Mouse (Mus musculus) brown adipose tissue, adult 24 weeks (tissue): ENCODE results near the gene Mycn. TPM values are rescaled to one million over a fixed set of nuclear protein-coding genes. Genes with fewer than 3 reads are reported as not detected.

Experiments
- H3K27ac ChIP-seq: fragments of 200-500 bp; replicated peaks from 2 replicates; pipeline ENCODE4 v1.5.1; 2012; ENCODE audit warnings: low read depth, mild to moderate bottlenecking, low read length
- H3K4me1 ChIP-seq: fragments of 200-500 bp; 2 replicates; pipeline ENCODE4 v1.6.1; 2012; ENCODE audit warnings: low read length, mixed read lengths; ENCODE audit not compliant: control insufficient read depth, insufficient read depth, insufficient read length
- H3K4me3 ChIP-seq: fragments of 200-500 bp; 2 replicates; pipeline ENCODE4 v1.5.1; 2012; ENCODE audit warnings: low read depth, mild to moderate bottlenecking, low read length, moderate library complexity; ENCODE audit not compliant: insufficient read depth
- polyA plus RNA-seq: library from polyadenylated mRNA; stranded (reverse); fragments of >200 nt; gene quantifications from 2 replicates; pipeline ENCODE4 v1.2.4, GENCODE M21; 2012; ENCODE audit not compliant: missing spikeins, insufficient read depth, insufficient read length

The Mycn gene
- polyA plus RNA-seq: not detected in 2 replicates

DNA sequence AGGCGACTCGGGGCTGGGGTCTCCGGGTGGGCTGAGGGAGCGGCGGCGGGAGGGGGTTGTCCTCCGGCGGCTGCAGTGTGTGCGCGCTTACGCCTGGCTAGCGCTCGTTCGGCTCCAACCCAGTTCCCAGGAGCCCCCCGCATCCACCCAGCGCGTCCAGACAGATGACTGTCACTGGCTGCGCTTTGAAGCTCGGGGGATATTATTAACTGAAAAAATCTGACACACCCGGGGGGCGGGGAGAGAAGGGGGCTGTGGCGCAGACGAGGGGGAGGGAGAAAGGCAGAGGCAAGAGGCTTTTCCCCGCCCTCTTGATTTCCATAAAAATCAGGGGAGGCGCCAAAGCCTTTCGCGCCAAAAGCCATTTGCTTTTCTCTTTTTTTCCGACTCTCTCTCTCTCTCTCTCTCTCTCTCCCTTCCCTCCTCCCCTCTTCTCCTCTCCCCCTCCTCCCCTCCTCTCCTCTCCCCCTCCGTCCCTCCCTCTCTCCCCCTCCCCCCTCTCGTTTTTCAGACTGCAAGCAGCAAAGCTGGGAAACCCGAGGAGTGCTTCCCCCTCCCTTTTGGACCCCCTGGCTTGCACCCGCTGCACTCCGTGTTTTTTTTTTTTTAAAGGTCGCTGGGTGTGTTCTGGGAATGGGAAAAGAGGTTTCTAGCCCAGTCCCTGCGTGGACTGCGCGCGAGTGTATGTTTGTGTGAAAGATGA is at the start of gene Mycn:
Mycn (minus strand) TSS at position 254 of the 703 bp plus-strand sequence.
- peaks cover 9% of the 10 kb centered on the region; the same call in 1 of the 2 replicates for H3K4me1 ChIP-seq
- H3K27ac ChIP-seq: 0 out of 2 replicates have a peak within 1 kb of the TSS, but pooled peaks have one; percentile 0
- H3K4me3 ChIP-seq: peak within 1 kb of the TSS; percentile 65

DNA sequence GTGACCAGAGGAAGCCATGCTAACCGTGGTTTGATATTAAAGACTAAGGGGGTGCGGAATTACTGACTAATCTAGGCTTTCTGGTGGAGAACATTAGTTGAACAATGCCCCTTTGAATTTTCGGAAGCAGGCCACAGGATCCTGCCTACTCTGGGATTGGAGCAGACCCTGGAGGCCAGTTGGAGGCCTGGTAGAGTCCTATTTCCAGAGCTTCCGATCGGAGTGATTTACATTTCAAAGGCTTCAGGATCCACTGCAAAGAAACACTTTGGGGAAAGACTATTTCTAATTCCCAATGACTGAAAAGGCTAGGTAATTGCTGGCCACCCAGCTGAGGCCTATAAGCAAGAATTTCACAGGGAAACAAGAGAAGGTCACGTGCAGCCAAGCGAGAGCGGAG is 45.7 kb upstream of the Mycn start:
- Histone ChIP-seq H3K4me1 (no peaks in the 10 kb centered on the region), H3K4me3 (no peak overlapping the region), H3K27ac (no peak overlapping the region)

DNA sequence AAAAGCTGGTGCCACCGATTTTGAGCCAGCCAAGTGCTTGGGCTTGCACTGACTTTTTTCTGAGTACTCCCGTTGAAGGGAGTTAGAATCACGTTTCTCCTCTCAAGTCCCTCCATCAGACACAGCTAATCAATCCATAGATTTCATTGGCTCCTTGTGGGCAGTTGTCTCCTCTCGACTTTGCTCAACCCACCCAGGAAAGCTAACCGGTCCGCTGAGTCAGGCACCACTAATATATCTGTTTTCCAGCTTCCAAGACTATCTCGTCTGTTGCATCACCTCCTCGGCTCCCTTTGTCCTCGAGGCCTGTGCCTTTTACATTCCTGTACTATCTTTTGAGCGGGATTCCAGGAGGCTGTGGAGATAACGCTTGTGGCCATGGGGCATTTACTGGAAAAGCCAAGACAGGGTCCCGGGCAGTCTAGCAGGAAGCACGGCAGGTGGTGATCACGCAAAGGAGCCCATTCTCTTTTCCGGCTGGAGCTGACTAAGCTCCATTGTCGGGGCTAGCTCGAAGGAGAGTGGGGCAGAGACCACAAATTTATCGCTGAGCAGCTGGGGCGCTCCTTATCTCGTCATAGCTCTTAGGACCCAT is 45.0 kb upstream of the Mycn start:
- H3K4me3 ChIP-seq: no peak overlapping the region
- H3K4me1 ChIP-seq: no peaks in the 10 kb centered on the region
- no peak overlapping the region for H3K27ac ChIP-seq

DNA sequence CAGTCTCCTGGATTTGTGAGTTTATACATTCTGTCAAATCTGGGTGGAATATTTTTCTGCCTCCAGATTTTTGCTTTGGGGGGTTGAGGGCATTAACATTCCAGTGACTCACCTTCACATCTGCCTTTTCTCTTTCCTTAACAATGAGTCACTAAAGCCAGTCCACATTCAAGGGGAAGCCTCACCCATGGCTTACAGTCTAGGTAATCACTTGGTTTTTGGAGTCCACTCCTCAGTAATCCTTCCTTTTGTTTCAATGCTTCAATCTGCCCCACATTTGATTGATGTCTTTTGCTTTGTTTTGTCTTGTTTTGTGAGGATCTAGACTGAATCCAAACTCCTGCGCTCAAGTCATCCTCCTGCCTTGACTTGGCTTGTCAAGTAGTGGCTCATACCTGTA is 41.3 kb upstream of the Mycn start:
- no peak overlapping the region for H3K4me3 ChIP-seq
- no peak overlapping the region for H3K27ac ChIP-seq
- H3K4me1 ChIP-seq: no peaks in the 10 kb centered on the region

DNA sequence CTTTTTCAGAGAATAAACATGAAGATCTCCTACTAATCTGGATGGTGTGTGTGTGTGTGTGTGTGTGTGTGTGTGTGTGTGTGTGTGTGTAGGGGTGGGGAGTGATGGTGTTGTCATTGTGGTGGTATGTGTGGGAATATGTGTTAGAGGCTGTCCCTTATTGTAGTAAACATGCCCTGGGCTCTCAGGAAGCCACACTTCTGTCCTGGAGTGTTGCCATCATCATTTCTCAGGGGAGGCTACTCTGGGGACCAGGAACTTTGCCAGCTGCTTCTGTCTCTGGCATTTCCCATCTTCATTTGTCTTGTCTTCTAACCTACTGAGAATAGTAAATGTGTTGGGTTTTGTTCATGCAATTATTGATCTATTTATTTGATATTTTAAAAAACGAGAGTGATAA is 33.7 kb upstream of the Mycn start:
- no peak overlapping the region for H3K27ac ChIP-seq
- no peaks in the 10 kb centered on the region for H3K4me1 ChIP-seq
- H3K4me3 ChIP-seq: no peak overlapping the region

DNA sequence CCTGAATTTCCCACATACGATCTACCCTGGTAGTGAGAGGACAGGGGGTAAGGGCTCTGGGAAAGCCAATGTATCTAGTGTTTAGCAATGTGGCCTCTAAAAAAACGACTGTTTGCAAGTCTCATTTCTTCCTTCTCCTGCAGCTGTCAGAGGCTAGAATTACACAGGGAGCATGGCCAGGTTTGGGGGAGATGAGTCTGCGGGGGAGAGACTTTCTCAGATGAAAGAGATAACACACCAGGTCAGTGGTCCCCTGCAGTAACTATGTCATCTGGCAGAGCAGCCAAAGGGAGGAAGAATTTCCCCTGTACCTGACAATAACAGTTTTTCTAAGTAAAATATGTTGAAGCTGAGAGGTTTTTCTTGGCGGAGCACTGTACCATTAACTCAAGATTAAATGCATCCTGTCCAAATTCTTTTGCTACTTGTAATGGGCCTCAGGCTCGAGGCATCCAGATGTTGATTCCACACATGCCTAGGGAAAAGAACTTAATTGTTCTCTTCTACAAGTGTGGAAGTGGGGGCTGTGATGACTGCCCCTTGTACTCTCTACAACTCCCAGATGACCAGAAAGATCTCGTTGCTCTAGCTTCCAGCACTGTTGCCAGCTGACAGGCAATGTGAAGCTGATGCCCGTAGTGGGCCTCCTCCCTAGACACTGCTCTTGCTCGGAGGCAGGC is 31.2 kb upstream of the Mycn start:
- Histone ChIP-seq H3K27ac (no peak overlapping the region), H3K4me3 (no peak overlapping the region), H3K4me1 (no peaks in the 10 kb centered on the region)

DNA sequence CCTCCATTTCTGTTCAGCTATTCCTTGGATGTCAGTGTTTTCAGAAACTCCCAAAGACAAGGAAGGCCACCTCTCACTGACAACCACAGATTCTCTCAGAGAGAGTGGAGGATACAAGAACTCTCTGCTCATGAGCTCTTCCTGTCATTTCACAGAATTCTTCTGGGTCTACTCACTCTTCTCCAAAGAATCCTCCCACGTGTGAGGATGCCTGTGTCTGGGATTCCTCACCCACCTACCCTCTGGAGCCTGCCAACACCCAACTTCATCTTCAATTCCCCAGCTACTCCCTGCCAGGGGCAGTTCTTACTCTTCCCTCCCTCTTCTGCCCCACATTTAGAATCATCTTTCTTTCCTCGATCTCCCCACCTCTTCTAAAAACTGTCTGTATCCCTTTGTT is 26.2 kb upstream of the Mycn start:
- H3K27ac ChIP-seq: no peak overlapping the region
- H3K4me3 ChIP-seq: no peak overlapping the region
- H3K4me1 ChIP-seq: no peaks in the 10 kb centered on the region

DNA sequence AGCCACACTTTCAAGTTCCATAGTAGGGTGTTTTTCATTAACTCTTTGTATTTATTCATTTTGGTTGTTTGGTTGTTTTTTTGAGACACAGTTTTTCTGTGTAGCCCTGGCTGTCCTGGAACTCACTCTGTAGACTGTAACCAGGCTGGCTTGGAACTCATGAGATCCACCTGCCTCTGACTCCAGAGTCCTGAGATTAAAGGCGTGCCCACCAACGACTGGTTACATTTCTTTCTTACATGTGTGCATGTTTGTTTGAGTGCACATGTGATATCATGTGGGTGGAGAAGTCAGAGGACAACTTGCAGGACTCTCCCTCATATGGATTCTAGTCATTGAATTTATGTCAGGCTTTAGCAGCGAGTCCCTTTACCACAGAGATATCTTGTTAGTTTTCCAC is 23.1 kb upstream of the Mycn start:
- H3K27ac ChIP-seq: no peak overlapping the region
- no peak overlapping the region for H3K4me3 ChIP-seq
- no peaks in the 10 kb centered on the region for H3K4me1 ChIP-seq

DNA sequence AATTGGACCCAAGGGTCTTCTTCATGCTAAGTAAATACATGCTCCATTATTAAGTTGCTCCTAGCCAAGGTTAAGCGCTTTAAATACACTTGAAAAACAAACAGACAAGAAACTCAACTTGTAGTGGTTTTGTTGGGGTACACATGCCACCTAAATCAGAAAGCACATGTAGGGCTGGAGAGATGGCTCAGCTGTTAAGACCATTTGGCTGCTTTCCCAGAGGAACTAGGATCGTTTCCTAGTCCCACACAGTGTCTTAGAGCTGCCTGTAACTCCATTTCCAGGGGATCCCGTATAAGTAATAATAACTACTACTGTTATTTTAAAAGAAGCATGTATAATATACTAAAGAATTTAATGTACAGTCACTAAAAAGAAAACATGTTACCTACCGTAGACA is 5.9 kb upstream of the Mycn start:
- no peaks in the 10 kb centered on the region for H3K4me1 ChIP-seq
- no peak overlapping the region for H3K4me3 ChIP-seq
- H3K27ac ChIP-seq: no peak overlapping the region

DNA sequence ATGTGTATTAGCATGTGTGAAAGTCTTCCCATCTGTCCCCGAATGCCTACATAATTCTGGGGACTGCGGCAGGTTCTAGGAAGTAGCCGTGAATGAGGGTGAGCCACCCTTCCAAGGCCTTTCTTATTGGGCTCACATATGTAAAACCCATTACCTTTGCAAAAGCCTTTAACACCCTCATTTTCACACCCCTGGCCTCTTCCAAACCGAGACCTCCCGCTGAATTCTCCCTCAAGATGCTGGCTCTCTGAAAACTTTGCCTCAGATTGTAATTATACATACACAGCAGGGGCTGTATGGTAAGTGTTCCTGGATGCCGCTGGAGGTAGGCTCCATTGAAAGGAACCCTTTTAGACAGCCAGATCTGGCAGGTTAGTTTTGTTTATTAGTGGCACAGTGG is 1.6 kb upstream of the Mycn start:
- Histone ChIP-seq H3K4me1 (peaks cover 9% of the 10 kb centered on the region; the same call in 1 of the 2 replicates), H3K27ac (no peak overlapping the region), H3K4me3 (no peak overlapping the region)

DNA sequence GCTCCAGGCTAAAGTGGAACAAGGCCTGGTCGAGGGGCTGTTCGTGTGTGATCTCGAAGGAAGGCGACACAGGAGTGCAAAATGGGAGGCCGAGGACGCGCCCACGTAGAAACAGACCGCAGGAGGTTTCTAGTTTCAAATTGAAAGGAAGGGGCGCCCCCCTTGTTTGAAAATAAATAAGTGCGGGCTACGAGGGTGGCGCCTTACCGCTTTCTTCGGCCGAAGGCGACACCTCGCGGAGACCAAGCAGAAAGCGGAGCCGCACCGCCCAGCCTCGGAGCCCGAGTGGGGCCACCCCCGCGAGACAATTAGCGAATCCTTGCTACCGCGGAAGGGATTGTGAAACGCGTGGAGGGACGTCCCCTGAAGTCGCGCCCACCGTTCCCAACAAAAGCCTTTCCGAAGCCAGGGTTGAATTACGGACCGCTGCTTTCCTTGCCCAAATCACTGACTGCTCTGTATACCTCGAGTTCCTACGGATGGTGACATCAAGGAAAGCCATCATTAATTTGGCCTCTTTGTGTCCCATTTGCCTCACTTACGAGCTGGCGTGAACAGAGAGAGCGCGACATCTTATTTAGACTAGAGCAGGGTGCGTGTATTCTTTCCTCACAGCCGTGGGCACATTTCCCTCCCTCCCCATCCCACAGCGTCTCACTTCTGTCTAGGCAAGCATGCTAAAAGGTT is 793 bp upstream of the Mycn start:
- H3K4me3 ChIP-seq: peak overlapping the region; percentile 55
- peaks cover 9% of the 10 kb centered on the region; the same call in 1 of the 2 replicates for H3K4me1 ChIP-seq
- H3K27ac ChIP-seq: 0 out of 2 replicates have a peak overlapping the region, but pooled peaks have one; percentile 0

DNA sequence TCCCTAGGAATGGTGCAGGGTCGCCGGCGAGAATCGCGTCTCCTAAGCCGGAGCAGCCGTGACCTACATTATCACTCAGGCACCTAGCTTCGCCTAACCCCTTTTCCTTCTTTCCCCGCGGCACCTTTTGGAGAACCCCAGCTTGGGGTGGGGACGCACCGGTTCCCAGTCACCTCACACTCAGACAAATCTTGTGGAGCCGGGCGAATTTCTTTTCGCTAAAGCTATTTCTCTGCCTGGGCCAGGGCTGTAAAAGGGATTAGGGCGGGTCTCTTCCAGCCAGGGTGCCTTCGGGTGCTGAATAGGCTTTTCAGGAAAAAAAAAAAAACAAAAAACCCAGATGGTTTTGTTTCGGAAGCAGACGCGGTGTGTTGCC is 597 bp downstream of the Mycn start:
- H3K4me1 ChIP-seq: peaks cover 9% of the 10 kb centered on the region; the same call in 1 of the 2 replicates
- H3K27ac ChIP-seq: no peak overlapping the region
- H3K4me3 ChIP-seq: peak overlapping the region; percentile 65

DNA sequence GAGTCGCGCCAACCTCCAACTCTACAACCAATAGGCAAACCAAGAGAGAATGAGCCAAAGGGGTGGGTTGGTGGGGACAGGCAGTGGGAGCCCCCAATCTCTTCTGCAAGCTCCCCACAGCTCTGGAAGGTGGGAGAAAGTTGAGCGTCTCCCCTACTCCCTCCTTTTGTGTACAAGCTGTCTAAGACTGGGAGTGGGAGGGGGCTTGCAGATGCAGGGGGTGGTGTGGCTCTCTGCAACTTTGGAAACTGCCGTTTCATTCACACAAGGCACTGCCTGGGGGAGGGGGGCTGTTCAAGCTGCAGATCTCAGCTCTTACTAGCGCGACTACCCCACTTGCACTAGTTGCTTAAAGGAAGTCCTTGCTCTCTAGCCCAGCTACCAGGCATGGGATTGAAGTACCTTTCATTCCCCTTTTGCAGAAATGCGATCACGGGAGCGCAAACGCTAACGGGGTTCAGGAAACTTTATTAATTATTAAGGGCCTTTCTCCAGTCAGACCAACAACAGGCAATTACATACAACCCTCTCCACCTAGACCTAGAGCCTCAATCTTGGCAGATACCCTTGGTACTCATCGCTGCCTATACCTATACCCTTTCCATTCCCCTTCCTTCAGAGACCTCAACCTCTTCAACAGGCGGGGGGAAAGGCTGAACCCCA is 1.1 kb downstream of the Mycn start:
- Histone ChIP-seq H3K4me1 (peaks cover 9% of the 10 kb centered on the region; the same call in 1 of the 2 replicates), H3K4me3 (peak overlapping the region; percentile 65), H3K27ac (no peak overlapping the region)

DNA sequence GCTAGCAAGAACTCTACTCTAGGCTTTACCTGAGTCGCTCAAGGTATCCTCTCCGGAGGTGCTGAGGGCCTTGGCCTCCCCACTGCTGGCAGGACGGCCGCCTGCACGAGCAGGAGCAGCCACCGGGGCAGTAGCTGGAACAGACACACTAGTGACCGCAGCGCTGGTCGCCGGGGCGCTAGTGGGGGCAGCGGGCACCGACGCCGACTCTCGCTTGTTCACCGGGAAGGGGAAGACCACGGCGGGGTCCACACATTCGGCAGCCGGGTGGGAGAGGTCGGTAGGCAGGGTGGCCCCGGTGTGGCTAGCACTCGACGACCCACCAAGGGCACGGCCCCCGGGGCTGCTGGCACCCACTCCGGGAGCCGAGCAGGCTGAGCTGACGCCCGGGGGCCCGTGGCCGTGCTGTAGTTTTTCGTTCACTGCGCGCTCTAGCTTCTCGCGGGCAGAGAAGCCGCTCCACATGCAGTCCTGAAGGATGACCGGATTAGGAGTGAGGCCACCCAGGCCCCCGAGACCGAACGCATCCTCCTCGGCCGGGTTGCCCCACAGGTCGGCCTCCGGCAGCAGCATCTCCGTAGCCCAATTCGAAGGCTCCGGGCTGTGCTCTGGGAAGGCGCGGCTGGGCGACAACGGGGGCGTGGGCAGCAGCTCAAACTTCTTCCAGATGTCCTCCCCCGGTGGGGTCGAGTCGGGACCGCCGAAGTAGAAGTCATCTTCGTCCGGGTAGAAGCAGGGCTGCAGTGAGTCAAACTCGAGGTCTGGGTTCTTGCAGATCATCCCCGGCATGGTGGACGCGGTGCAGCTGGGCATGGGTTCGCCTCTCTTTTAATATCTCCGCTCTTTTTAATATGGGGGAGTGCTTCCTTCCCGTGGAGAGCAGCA is 1.9 kb downstream of the Mycn start:
- H3K27ac ChIP-seq: no peak overlapping the region
- peaks cover 9% of the 10 kb centered on the region; the same call in 1 of the 2 replicates for H3K4me1 ChIP-seq
- H3K4me3 ChIP-seq: peak overlapping the region; percentile 65
